Mouse (Mus musculus) right cerebral cortex, postnatal 4 days (tissue): ENCODE results near the gene Patz1.

Experiments used
- DNase-seq: peaks from one replicate; pipeline ENCODE4 v3.0.0-alpha.2; 2022

Patz1 gene

DNA sequence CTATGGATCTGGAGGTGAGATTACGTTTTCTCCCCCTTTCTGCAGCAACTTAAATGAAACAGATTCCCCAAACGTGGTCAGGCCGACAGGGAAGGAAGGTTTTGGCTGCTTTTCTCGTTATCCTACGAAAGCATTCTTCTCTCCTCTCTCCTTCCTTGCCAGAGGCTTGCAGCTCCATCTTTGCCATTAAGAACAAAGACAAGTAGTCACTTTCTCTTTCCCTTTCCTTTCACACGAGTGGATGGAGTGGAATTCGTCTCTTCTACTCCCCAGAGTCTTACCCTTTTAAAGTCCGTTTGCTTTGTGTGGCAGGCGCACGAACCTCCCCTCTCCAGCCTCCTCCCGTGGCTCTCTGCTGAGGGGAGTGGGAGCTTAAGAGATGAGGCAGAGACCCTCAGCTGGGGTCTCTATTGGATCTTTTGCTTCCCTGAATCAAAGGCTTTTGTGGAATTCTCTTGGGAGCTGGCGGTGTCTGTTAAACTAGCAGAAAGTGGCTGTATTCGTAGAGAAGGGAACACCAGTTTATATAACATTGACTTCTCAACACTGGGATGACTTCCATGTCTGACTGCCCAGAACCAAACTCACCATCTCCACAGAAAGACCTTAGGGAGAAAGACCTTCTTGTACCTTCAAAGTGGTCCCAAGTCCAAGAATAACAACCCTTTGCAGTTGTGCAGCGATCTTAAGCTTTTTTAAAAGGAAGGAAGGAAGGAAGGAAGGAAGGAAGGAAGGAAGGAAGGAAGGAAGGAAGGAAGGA is 42.5 kb downstream of the Patz1 start:
- no peak for DNase-seq

DNA sequence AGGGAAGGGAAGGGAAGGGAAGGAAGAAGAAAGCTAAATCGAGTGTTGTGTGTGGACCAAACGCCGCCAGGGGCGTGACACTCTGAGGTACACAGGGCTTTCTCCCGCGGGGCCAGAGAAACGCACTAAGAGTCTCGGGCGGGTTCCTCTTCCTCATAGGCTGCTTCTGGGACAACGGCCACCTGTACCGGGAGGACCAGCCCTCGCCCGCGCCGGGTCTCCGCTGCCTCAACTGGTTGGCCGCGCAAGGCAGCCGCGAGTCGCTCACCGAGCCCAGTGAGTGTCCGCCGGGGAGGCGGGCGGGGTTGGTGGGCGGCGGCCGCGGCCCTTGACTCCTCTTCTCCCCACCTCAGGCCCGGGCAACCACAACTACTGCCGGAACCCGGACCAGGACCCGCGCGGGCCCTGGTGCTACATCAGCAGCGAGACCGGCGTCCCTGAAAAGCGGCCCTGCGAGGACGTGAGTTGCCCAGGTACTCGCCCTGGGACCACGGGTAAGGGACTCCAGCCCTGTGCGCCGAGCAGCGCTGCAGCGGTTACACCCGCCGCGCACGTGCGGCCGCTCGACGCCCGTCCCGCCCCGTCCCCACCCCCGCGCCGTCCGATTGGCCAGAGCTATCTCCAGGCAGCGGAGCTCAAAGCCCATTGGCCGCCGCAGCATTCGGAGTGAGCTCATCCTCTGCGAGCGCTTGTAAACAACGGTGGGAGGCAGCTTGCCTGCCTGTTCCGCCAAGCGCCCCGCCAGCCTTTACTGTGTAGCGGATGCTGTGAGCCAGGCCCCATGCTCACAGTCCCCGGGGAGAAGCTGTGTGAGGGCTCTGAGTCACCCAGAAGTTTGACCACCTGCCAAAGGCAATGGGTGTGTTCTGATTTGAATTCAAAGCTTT is 43.3 kb downstream of the Patz1 start:
- peak; percentile 93 for DNase-seq

DNA sequence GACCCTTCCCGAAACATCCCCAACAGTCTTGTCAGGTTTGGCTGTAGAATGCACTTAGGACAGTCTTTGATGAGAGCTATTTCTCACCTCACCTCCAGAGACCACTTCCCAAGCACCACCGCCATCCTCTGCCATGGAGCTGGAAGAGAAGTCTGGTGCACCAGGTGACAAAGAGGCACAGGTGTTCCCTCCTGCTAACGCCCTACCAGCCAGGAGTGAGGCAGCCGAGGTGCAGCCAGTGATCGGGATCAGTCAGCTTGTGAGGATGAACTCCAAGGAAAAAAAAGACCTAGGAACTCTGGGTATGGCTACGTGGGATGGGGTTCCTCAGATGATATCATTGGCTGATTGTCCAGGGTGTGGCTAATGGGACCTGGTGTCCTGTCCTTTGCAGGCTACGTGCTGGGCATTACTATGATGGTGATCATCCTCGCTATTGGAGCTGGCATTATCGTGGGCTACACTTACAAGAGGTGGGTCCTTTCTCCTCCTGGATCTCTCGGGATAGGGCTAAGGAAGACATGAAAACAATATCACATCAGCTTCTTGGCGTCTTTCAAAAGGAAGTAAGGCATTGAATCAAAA is 44.5 kb downstream of the Patz1 start:
- no peak for DNase-seq

DNA sequence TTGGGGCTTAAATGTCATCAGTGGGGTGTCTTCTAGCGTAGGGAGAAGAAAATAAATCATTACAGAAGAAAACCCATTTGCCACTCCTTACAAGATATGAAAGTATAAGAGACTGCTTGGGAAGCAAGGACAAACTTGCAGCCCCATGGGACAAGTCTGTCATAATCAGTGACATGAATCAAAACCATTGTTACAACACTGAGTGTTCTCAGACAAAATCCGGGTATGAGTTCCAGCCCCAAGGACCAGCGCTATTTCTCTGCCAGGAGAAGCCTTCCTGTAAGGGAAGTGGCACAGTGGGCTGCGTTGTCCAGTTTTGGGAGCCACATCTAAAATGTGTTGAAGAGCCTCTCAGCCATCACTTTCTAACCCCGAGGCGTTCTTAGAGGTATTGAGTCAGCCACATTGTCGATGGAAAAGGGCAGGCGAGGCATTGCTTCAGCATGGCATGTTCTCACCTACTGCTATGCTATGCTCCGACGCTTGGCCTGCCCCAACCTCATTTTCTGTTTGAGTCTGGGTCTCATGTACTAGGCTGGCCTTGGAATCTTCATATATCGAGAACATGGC is 45.6 kb downstream of the Patz1 start:
- no peak for DNase-seq

DNA sequence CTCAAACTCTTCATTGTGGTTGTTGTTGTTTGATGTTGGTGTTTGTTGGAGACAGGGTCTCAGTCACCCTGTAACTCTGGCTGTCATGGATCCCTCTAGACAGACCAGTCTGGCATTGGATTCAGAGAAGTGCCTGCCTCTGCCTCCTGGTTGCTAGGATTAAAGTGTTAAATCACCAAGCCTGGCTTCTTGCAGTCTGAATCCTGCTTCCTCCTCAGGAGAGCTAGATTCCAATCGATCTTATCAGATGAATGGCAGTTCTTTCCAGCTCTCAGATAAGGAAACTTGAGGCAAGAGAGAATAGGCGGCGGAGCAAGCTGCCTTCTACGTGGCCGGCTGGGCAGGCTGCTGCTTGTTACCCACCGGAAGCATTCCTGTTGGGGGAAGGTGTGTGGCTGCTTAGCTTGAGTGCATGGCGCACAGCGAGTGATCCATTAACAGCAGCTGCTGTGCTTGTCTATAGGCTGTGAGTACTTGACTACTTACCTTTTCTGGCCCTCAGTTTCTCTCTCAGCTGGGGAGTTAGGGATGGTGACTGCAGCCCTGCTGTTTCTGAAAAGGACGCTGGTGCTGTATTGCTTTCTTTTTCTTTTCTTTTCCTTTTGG is 46.1 kb downstream of the Patz1 start:
- DNase-seq: no peak

DNA sequence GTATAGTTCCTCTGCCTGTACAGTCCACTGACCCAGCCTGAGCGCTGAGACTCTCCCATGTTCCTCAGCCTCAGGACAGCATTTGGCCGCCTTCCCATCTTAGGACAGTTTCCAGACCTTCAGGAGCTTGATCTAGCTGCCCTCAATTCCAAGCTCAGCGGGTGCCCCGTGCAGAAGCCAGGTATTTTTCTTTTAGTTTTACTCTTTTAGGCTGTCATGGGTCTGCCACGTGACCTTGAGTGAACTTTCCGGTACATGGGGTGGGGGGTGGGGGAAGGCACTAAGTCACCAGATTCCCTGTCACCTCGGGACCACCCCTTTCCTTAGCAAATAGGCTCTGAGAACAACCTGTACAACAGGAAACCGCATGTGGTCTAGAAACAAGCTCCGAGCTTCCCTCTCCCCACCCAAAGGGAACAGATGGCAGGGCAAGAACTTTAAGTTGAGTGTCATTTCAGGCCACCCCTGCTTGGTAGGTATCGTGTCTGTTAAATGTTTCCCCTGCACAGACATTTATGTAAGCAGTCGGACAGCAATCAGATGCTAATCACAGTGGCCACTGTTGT is 47.1 kb downstream of the Patz1 start:
- DNase-seq: no peak

DNA sequence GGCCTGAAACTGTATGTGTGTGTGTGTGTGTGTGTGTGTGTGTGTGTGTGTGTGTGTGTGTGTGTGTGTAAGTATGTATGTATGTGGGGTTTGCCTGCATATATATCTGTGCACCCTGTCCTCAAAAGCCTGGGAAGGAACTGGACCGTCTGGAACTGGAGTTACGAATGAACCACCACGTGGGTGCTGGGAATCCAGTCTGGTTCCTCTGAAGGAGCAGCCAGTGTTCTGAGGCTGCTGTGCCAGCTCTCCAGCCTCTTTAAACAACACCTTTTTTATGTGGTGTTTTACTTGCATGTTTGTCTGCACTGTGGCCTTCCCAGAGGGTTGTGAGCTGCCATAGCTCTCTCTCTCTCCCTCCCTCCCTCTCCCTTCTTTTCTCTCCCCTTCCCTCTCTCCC is 47.9 kb downstream of the Patz1 start:
- no peak for DNase-seq

DNA sequence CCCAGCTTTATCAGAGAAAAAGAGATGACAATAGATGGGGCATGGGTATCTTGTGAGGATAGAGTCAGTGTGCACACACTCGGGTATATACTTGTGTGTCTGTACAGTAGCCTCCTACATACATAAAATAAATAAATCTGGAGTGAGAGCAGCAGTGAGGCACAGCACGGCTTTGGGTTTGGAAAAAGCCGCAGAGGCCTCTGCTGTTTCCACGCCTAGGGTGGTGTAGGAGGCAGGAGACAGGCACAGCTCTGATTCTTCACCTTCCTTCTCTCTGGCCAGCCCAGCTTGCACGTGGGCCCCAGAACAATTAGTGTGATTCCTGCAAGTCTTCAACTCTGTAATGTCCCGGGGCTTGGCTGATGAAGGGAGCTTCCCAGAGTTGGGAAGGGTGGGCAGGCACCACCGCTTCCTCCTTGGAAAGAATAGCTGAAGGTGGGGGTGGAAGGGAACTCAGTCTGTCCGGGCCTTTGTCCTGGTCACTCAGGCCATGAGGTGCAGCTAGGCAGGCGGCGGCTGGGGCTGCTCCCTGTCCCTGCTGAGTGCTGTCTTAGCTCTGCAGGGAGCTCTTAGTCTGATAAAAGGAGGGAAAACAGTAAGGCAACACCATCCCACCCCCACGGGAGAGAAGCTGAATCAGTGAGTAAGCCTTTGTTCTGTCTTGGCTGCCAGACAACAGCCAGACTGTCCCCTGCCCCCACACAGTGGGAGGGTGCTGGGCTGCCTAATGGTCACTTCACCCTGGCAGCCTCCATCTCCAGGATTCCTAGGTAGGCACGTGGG is 48.7 kb downstream of the Patz1 start:
- DNase-seq: no peak

DNA sequence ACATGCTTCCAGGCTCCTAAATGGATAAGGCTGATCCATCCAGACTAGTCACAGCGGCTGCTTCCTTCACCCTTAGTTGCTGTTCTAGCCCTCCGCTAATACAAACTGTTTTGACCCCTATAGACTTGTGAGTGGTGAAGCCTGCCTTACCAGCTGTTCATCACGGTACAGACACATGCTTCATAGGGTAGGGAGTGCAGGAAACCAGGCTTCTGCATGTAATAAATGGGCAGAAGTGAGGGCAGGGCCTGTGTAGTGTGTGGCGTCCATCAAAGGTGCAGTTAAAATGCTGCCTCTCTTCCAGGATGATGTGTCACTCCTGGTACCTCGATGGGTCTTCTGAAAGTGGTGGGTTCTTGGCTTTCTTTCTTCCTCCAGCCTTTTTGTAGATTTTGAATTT is 49.3 kb downstream of the Patz1 start:
- no peak for DNase-seq

DNA sequence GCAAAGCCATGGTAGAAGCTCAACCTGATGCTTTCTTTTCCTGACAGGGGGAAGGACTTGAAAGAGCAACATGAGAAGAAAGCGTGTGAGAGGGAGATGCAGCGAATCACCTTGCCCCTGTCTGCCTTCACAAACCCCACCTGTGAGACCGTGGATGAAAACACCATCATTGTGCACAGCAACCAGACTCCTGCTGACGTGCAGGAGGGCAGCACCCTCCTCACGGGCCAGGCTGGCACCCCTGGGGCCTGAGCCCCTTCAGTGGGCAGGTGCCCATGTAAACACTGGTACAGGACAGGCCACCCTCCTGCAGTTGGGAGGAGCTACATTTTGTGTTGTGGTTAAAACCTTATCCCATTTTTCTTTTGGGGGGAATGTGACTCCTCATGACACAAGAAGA is 52.8 kb downstream of the Patz1 start:
- no peak for DNase-seq

DNA sequence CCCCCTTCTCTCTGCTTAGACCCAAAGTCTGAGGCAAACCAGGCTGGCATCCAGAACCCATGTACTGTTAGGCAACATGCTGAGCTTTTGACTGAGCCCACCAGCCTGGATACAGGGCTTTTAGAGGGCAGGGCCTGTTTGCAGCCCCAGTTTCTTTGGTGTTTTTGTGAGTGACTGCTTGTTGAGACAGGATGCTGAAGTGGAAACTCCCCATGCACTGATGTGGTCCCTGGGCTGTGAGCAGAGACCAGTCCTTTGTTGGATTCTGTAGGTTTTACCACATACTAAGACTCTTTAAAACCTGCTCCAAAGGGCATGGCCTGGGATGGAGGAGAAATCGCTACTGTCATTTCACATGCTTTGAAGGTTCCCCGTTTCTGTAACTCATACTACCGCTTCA is 56.2 kb downstream of the Patz1 start:
- DNase-seq: no peak

DNA sequence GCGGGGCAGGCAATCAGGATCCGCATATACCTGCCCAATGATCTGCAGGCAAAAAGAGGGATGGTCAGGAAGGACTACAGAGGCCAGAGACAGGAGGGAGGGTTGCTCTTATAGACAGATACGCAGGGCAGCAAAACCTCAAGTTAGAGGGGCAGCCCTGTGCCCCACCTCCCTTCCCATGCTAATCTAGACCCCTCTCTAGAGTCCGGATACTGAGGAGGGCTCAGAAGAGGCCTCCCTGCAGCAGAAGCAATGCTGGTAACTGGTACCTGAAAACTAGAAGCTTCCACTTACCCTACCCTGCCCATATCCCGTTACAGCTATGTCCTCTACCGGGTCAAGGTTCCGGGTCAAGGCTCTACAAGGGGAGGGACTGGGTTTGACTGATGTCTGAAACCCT is 57.7 kb downstream of the Patz1 start:
- DNase-seq: no peak

DNA sequence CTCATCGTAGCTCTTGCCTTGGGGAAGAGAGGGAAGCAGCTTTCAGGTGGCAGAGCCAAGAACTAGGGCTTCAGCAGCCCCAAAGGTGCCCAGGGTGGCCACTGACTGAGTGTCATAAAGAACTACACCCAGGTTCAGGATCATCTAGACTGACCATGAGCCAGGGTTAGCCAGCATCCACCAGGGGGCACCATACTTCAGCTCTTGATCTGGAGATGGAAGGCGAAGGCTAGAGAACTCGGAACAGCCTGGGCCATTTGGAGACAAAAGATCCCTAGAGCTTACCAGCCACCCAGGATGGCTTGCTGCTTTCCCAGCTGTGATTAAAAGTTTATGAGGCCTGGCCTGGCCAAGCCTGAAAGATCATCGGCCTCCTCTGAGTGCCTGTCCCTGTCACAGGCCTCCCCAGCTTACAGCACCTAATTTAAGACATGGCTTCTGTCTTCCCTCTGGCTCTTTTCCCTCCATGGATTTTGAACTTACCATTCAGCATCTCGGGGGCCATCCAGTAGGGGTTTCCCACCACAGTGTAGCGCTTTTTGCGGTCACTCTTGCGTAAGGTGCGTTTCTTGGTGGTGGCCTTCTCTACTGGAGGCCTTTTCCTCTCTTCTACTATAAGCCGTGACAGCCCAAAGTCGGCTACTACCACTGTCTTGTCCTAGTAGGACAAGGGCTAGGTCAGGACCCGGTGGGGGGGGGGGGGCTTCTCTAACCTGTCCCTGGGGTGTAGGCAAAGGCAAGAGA is 58.6 kb downstream of the Patz1 start:
- peak; percentile 80 for DNase-seq

DNA sequence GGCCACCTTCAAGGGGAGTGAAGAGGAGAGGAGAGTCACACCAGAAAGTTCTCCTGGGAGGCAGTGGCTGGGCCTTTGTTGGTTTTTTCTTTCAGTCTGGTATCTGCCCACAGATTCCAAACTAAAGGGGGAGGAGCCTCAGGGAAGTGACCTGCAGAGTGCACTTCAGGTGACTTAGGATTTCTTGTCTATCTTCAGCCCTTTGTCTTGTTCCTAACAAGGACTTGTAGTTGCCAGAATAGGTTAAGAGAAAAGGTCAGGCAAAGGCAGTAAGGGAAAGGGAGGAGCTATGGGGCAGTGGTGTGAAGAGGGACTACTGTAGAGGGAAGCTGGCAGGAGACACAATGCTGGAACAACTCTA is 59.1 kb downstream of the Patz1 start:
- no peak for DNase-seq

DNA sequence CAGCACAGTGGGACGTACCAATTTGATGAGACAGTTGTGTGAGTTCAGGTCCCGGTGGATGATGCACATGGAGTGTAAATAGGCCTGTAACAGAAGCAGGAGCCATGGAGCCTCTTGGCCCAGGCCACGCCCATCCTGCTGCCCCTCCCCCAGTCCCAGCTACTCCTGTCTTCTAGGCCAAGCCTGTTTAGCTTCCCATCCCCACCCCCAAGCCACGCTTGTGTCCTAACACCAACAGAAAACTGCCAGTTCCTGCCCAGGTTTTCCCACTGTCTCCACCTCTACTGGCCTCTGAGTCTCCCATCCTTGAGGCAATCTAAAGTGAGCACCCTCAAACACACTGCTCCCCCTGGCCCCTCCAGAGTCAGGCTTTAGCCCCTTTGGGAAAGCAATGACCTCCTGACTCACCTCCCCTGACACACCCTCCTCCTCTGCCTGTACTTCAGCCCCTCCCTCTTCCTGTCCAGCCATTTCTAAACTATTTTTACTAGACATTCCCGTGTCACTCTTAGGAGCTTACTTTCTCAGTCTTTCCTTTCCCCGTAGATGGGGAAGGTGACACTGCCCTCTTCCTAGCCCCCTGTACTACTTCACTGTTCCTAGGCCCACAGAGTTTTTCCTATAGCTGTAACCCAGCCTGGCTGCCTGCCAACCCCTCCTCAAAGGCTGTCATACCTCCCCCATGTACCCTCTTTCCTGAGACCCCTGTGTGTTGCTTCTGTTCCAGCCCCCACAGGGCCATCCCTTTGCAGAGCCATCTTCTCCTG is 60.1 kb downstream of the Patz1 start:
- DNase-seq: no peak

DNA sequence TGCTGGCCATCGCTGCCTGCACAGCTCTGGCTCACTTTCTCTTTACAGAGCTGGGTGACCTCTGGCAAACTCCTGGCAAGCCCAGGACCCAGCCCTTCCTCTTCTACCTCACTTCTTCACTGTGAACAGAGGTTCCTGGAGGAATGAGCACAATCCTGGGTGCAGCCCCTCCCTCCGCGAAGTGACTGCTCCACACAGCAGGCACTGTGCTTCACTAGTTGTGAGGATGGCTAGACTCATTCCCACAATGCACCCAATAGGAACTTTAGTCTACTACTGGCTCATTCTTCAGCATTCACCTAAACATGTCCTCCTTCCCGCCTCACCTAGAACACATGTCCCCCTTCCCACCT is 60.6 kb downstream of the Patz1 start:
- no peak for DNase-seq

DNA sequence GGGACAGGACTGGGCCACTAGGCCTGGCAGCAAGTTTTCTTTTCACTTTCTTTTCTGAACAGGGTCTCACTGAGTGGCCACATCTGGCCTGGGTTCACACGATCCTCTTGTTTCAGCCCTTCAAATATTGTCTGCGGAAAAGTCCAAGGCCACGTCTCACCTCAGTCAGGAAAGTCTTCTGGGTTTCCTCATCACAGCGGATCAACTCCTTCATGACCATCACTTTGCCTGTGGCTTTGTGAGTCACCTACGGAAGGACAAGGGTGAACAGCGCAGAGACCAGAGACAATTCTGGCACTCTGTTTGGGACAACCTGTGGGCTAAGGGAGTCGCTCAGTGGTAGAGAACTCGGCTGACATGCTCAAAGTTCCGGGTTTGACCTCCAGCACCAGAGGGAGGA is 63.5 kb downstream of the Patz1 start:
- no peak for DNase-seq

DNA sequence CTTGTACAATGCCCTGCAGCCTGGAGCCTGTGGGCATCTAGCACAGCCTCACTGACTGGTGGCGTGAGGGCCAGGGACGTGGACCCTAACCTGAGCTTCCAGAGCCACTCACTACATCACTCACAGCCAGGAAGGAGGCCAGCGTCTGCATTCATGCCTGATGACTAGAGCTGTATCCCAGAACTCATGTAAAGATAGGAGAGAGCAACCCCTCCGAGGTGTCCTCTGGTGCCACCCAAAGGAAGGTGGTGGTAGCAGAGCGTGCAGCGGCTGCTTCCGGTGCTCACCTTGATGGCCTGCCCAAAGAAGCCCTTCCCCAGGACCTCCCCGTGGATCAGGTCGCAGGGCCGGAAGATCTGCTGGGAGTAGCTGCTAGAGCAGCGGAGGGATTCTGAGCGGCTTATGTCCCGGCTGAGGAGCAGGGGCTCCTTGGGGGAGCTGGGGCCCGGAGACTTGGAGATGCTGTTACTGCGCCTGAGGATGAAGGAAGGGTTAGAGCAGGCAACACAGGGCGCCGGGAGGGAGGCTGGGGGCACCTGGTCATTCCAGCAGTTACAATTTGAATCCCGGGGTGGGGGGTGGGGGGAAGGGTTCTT is 64.4 kb downstream of the Patz1 start:
- DNase-seq: no peak
